Mouse (Mus musculus): Measurements from ENCODE around the gene Jagn1.

DNA sequence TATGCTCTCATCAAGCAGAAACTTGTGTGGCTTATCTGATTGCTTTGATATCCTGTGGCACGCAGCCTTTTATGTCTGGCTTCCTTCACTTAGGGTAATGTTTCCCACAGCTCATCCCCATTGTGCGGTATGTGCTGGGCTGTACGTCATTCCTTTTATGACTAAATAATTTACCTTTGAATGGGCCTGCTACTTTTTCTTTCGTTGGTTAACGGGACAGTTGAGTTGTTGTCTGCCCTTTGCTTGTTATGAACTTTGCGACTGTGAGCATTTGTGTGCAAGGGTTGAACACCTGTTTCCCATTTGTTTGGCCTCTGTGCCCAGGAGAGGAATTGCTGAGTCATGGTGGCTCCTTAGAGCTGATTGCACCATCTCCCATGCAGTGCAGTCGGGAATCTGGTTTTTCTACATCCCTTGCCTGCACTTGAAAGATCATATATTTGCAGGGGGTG, 44.8 kb downstream of the Jagn1 start:
- no peak for TF ChIP-seq CTCF (IDR thresholded peaks at IDR 0.05; ENCODE audit: low read depth, low read length)
- TF ChIP-seq POLR2A (IDR thresholded peaks at IDR 0.05; ENCODE audit: borderline replicate concordance, low read depth, low read length): no peak

All from bone marrow macrophage, adult 2 months (primary cell).